Mouse (Mus musculus) layer of hippocampus, postnatal 25 days (tissue): ENCODE results near the gene Tpsab1. TPM values are rescaled to one million over a fixed set of nuclear protein-coding genes. Genes with fewer than 3 reads are reported as not detected.

ENCODE experiments used
- DNase-seq, 2 experiments: peaks; one replicate each; pipeline ENCODE4 v3.0.0; 2022; ENCODE audit warnings: mixed read lengths in 2 of 2, low spot score in 1 of 2; ENCODE audit errors: extremely low spot score in 1 of 2
- total RNA-seq, 2 experiments: library from RNA; stranded (reverse); gene quantifications; 2 replicates each; pipeline ENCODE4 v1.2.3; 2021

The Tpsab1 gene
- under 1 TPM in 1 of 2 experiments, not detected in 1; 0.42 TPM for total RNA-seq

GRCm38 (mm10) chr17:25345462-25345861 lies at the start of gene Tpsab1:
TSS of gene Tpsab1 (minus strand) at chr17:25345562.
- no peak for DNase-seq

- no peak for DNase-seq
Measured at GRCm38 (mm10) chr17:25394526-25394925, 49.2 kb upstream of the Tpsab1 start.

- DNase-seq: no peak
Measured at GRCm38 (mm10) chr17:25374011-25374410, 28.6 kb upstream of the Tpsab1 start.

- DNase-seq: no peak
Measured at GRCm38 (mm10) chr17:25372491-25372890, 27.1 kb upstream of the Tpsab1 start.

GRCm38 (mm10) chr17:25368973-25369372 lies 23.6 kb upstream of the Tpsab1 start, which contains the start of gene Tpsg1:
TSS of gene Tpsg1 (plus strand) at chr17:25369273.
- no peak for DNase-seq

- no peak for DNase-seq
Measured at GRCm38 (mm10) chr17:25366005-25366404, 20.6 kb upstream of the Tpsab1 start, which contains the start of gene Tpsb2. TSS of gene Tpsb2 (plus strand) at chr17:25366305.

- DNase-seq: peak in 1 of 2 experiments; percentile 74
Measured at GRCm38 (mm10) chr17:25363726-25364125, 18.4 kb upstream of the Tpsab1 start.

GRCm38 (mm10) chr17:25361291-25361690 lies 15.9 kb upstream of the Tpsab1 start:
- no peak for DNase-seq

GRCm38 (mm10) chr17:25341490-25341889 lies 3.9 kb downstream of the Tpsab1 start:
- no peak for DNase-seq

- DNase-seq: no peak
Measured at GRCm38 (mm10) chr17:25340003-25340402, 5.4 kb downstream of the Tpsab1 start.

- no peak for DNase-seq
Measured at GRCm38 (mm10) chr17:25338218-25338617, 7.1 kb downstream of the Tpsab1 start.

- peak; percentile 55 to 86 for DNase-seq
Measured at GRCm38 (mm10) chr17:25333943-25334342, 11.4 kb downstream of the Tpsab1 start.

- DNase-seq: no peak
Measured at GRCm38 (mm10) chr17:25332321-25332720, 13.0 kb downstream of the Tpsab1 start.

GRCm38 (mm10) chr17:25322930-25323329 lies 22.4 kb downstream of the Tpsab1 start:
- no peak for DNase-seq

- no peak for DNase-seq
Measured at GRCm38 (mm10) chr17:25320819-25321218, 24.5 kb downstream of the Tpsab1 start.

- no peak for DNase-seq
Measured at GRCm38 (mm10) chr17:25318354-25318753, 27.0 kb downstream of the Tpsab1 start, which contains the start of gene Prss29. TSS of gene Prss29 (plus strand) at chr17:25318654.

GRCm38 (mm10) chr17:25308346-25308745 lies 37.0 kb downstream of the Tpsab1 start, which contains the start of gene Prss28:
TSS of gene Prss28 (plus strand) at chr17:25308646.
- no peak for DNase-seq

GRCm38 (mm10) chr17:25298094-25298493 lies 47.3 kb downstream of the Tpsab1 start, which contains the start of gene Prss34:
TSS of gene Prss34 (plus strand) at chr17:25298394.
- DNase-seq: no peak

- DNase-seq: no peak
Measured at GRCm38 (mm10) chr17:25294111-25294510, 51.3 kb downstream of the Tpsab1 start.

- no peak for DNase-seq
Measured at GRCm38 (mm10) chr17:25293495-25293894, 51.9 kb downstream of the Tpsab1 start.
